Mouse (Mus musculus): ENCODE results near the gene Olfr1281. TPM values are rescaled to one million over a fixed set of nuclear protein-coding genes. Genes with fewer than 3 reads are reported as not detected.
"Not testable (repeated sequence)": the region's sequence is repeated elsewhere in the genome, so short reads cannot be mapped to it uniquely, and the experiment has no call there.

Olfr1281 gene
- total RNA-seq (2021), result not detected
- long read RNA-seq, experiment 1, result 0 reads
- long read RNA-seq, experiment 2, result 0 reads

- TF ChIP-seq CTCF (IDR thresholded peaks at IDR 0.05), result no peak
- intact Hi-C loops (cut with DNase I), result no loop called here
- DNase-seq, result no peak
- no peak within 1 kb of the TSS for H3K27ac ChIP-seq
- H3K4me3 ChIP-seq, result no peak within 1 kb of the TSS
Observed at GRCm38 (mm10) chr2:111326220-111326619, at the start of gene Olfr1281. TSS of gene Olfr1281 (plus strand) at chr2:111326520.

- DNase-seq, result no peak
- Histone ChIP-seq H3K27ac (no peak within 1 kb of the TSS), H3K4me3 (no peak within 1 kb of the TSS)
- intact Hi-C loops (cut with DNase I), result no loop called here
- no peak for TF ChIP-seq CTCF (IDR thresholded peaks at IDR 0.05)
Observed at GRCm38 (mm10) chr2:111289836-111290235, 36.5 kb upstream of the Olfr1281 start, which contains the start of gene Olfr1278. TSS of gene Olfr1278 (plus strand) at chr2:111290136.

- DNase-seq, result no peak
- H3K4me3 ChIP-seq, result no peak overlapping the region
- no peak for TF ChIP-seq CTCF (IDR thresholded peaks at IDR 0.05)
- no peak overlapping the region for H3K27ac ChIP-seq
- intact Hi-C loops (cut with DNase I), result no loop called here
Observed at GRCm38 (mm10) chr2:111298541-111298940, 27.8 kb upstream of the Olfr1281 start.

- no peak for TF ChIP-seq CTCF (IDR thresholded peaks at IDR 0.05)
- intact Hi-C loops (cut with DNase I), result no loop called here
Observed at GRCm38 (mm10) chr2:111300374-111300773, 25.9 kb upstream of the Olfr1281 start, which contains the start of gene Olfr1279. TSS of gene Olfr1279 (plus strand) at chr2:111300635.

GRCm38 (mm10) chr2:111313717-111314116, 12.6 kb upstream of the Olfr1281 start, which contains the start of gene Olfr1280:
TSS of gene Olfr1280 (plus strand) at chr2:111314017.
- Histone ChIP-seq H3K27ac (no peak within 1 kb of the TSS), H3K4me3 (no peak within 1 kb of the TSS)
- no peak for TF ChIP-seq CTCF (IDR thresholded peaks at IDR 0.05)
- intact Hi-C loops (cut with DNase I), result no loop called here
- DNase-seq, result no peak

More at GRCm38 (mm10) chr2:111300374-111300773, 25.9 kb upstream of the Olfr1281 start, which contains the start of gene Olfr1279:
- Histone ChIP-seq H3K27ac (no peak within 1 kb of the TSS), H3K4me3 (no peak within 1 kb of the TSS)
- DNase-seq, result no peak

- DNase-seq; H3K4me3 ChIP-seq; H3K27ac ChIP-seq; intact Hi-C loops (cut with DNase I): not testable (repeated sequence)
Observed at GRCm38 (mm10) chr2:111333721-111334120, 7.4 kb downstream of the Olfr1281 start.

GRCm38 (mm10) chr2:111335976-111336375, 9.7 kb downstream of the Olfr1281 start, which contains the start of gene Olfr1282:
TSS of gene Olfr1282 (minus strand) at chr2:111336076.
- Histone ChIP-seq H3K4me3 (no peak within 1 kb of the TSS), H3K27ac (no peak within 1 kb of the TSS)
- DNase-seq, result no peak
- TF ChIP-seq CTCF (IDR thresholded peaks at IDR 0.05), result no peak
- intact Hi-C loops (cut with DNase I), result no loop called here

- no peak for DNase-seq
- Histone ChIP-seq H3K27ac (no peak within 1 kb of the TSS), H3K4me3 (no peak within 1 kb of the TSS)
- intact Hi-C loops (cut with DNase I), result no loop called here
- TF ChIP-seq CTCF (IDR thresholded peaks at IDR 0.05), result no peak
Observed at GRCm38 (mm10) chr2:111366490-111366889, 40.2 kb downstream of the Olfr1281 start, which contains the start of gene Olfr1283. TSS of gene Olfr1283 (plus strand) at chr2:111366790.

- H3K4me3 ChIP-seq, result no peak within 1 kb of the TSS
- no peak within 1 kb of the TSS for H3K27ac ChIP-seq
- no peak for DNase-seq
- intact Hi-C loops (cut with DNase I), result no loop called here
- no peak for TF ChIP-seq CTCF (IDR thresholded peaks at IDR 0.05)
Observed at GRCm38 (mm10) chr2:111375222-111375621, 48.9 kb downstream of the Olfr1281 start, which contains the start of gene Olfr1284. TSS of gene Olfr1284 (plus strand) at chr2:111375522.

Other genes starting within 250 kb of the Olfr1281 start
- gene Gm13941, start 220.5 kb upstream of the Olfr1281 start, total RNA-seq (2021), result not detected
- not detected for gene Gm15130, start 173.6 kb upstream of the Olfr1281 start, total RNA-seq (2021)
- not detected for gene 4930430A15Rik, start 96.9 kb upstream of the Olfr1281 start, total RNA-seq (2021)
- not detected for gene Olfr1275, start 91.2 kb upstream of the Olfr1281 start, total RNA-seq (2021)
- gene Olfr1276, start 72.0 kb upstream of the Olfr1281 start, total RNA-seq (2021), result not detected
- gene Olfr1277, start 52.4 kb upstream of the Olfr1281 start, total RNA-seq (2021), result not detected
- gene Olfr1278, start 36.4 kb upstream of the Olfr1281 start, total RNA-seq (2021), result not detected
- not detected for gene Olfr1279, start 25.9 kb upstream of the Olfr1281 start, total RNA-seq (2021)
- gene Olfr1280, start 12.5 kb upstream of the Olfr1281 start, total RNA-seq (2021), result not detected
- not detected for gene Olfr1282, start 9.6 kb downstream of the Olfr1281 start, total RNA-seq (2021)
- gene Olfr1283, start 40.3 kb downstream of the Olfr1281 start, total RNA-seq (2021), result not detected
- not detected for gene Olfr1284, start 49.0 kb downstream of the Olfr1281 start, total RNA-seq (2021)
- gene Olfr1286, start 96.6 kb downstream of the Olfr1281 start, total RNA-seq (2021), result not detected
- gene Olfr1287, start 122.6 kb downstream of the Olfr1281 start, total RNA-seq (2021), result not detected
- not detected for gene Olfr1288, start 147.6 kb downstream of the Olfr1281 start, total RNA-seq (2021)
- gene Olfr1289, start 154.3 kb downstream of the Olfr1281 start, total RNA-seq (2021), result not detected
- gene Olfr1290, start 167.3 kb downstream of the Olfr1281 start, total RNA-seq (2021), result not detected
- gene Olfr1291-ps1, start 170.7 kb downstream of the Olfr1281 start, total RNA-seq (2021), result not detected
- gene Olfr1293-ps, start 198.7 kb downstream of the Olfr1281 start, total RNA-seq (2021), result not detected
- not detected for gene Olfr1294, start 213.8 kb downstream of the Olfr1281 start, total RNA-seq (2021)
- not detected for gene Olfr1295, start 243.2 kb downstream of the Olfr1281 start, total RNA-seq (2021)

All from gastrocnemius, adult 2 months (tissue).